Mouse (Mus musculus): Measurements from ENCODE around the gene Hmgcs1. TPM values are rescaled to one million over a fixed set of nuclear protein-coding genes. Genes with fewer than 3 reads are reported as not detected.

Hmgcs1 gene
- total and polyA plus RNA-seq, 3 experiments, result 14.6 to 314 (median 78.9) TPM

DNA sequence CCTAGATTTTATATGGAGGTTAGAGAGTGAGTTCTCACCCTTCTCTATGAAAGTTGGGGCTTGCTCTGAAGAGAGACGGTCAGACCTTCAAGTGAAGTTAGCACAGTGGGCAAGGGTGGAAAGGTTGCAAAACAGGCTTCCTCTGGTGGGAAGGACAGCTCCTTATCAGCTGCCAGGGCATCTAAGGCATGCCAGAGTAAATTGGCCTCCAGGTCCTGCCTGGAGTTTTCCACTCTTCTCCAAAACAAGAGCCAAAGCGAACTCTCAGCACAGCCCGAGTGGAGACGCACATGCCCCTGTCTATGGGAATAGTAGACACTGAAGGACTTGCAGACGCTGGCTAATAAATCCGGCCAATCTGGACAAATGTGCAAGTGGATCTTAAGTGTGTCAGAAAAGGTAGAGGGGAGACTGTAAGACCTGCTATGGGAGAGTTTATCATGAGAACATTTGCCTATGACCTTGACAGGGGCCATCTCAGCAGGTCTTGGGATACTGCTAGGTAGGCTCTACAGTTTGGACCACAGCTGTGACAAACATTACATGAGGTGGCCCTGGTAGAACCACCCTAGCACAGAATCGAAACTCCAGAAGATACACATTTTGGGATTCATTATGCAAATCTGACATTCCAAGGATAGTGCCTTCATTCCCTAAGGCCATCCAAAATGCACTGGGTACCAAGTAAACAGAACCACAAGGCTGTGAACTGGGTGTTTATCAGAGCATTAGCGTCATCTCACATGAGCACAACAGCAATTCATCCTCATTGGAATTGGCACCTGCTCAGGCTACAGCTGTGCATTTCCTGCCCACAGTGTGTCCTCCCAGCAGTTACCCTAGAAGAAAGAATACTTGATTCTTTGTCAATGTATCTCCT lies 19.4 kb downstream of the Hmgcs1 start:
- peaks cover 53% of the 10 kb centered on the region for H3K36me3 ChIP-seq (replicated peaks)
- no peaks in the 10 kb centered on the region for H3K9me3 ChIP-seq (replicated peaks)
- H3K27me3 ChIP-seq (ENCODE audit: insufficient read depth, low read length), result no peaks in the 10 kb centered on the region
- DNase-seq (ENCODE audit: low spot score) (no peak), ATAC-seq (ENCODE audit: extremely low read depth, insufficient number of reproducible peaks, low FRiP score, poor library complexity, severe bottlenecking) (no peak)
- TF ChIP-seq GATA2 (IDR thresholded peaks at IDR 0.05; ENCODE audit: borderline replicate concordance, low read depth, low read length) (no peak), POLR2AphosphoS5 (IDR thresholded peaks at IDR 0.05; ENCODE audit: insufficient replicate concordance, low read depth, low read length) (no peak; the same call in 1 of the 2 replicates), TAL1 (conservative IDR thresholded peaks at IDR 0.05; ENCODE audit: low read depth, low read length) (no peak), CTCF (IDR thresholded peaks at IDR 0.05; ENCODE audit: low read depth, low read length) (no peak), GATA1 (IDR thresholded peaks at IDR 0.05; ENCODE audit: borderline replicate concordance, low read length) (no peak)
- no peak overlapping the region for H3K4me3 ChIP-seq (ENCODE audit: low read depth, low read length)
- H3K4me1 ChIP-seq (ENCODE audit: insufficient read depth, low read depth, low read length), result peaks cover 35% of the 10 kb centered on the region

DNA sequence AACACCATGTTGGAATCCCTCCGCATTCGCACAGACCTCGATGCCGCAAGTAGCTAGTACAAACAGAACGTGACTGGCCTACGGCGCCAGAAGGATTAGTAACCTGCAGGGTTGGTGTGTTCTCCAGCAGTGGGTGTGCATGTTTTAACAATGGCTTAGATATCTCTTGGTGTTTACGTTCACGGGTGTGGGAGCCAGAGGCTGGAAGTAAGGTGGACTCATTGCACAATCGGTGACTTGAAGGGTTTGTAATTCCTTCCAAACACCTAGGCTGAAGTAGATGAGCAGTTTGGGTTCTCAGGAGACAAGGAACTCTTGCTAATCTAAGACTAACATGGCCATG lies 20.1 kb downstream of the Hmgcs1 start:
- Histone ChIP-seq H3K4me1 (ENCODE audit: insufficient read depth, low read depth, low read length) (peaks cover 33% of the 10 kb centered on the region), H3K9me3 (replicated peaks) (no peaks in the 10 kb centered on the region), H3K27me3 (ENCODE audit: insufficient read depth, low read length) (no peaks in the 10 kb centered on the region), H3K36me3 (replicated peaks) (peaks cover 49% of the 10 kb centered on the region), H3K4me3 (ENCODE audit: low read depth, low read length) (no peak overlapping the region)
- no peak for DNase-seq (ENCODE audit: low spot score)
- ATAC-seq (ENCODE audit: extremely low read depth, insufficient number of reproducible peaks, low FRiP score, poor library complexity, severe bottlenecking), result no peak
- TF ChIP-seq POLR2AphosphoS5 (IDR thresholded peaks at IDR 0.05; ENCODE audit: insufficient replicate concordance, low read depth, low read length), result no peak
- TF ChIP-seq TAL1 (conservative IDR thresholded peaks at IDR 0.05; ENCODE audit: low read depth, low read length), result no peak
- TF ChIP-seq GATA2 (IDR thresholded peaks at IDR 0.05; ENCODE audit: borderline replicate concordance, low read depth, low read length), result no peak

DNA sequence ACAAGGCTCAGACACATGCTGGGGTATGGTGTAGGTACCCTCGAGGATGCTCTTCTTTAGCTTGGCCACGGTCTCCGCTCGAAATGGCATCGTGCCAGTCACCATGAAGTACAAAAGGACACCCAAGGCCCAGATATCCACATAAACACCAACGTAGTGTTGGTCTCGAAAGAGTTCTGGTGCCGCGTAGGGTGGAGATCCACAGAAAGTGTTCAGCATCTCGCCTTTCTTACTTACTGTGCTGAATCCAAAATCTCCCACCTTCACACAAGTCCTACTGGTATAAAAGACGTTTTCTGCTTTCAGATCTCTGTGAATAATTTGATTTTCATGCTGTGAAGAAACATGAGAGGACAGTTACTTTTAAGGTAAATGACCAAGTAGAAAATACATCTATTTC lies 22.3 kb downstream of the Hmgcs1 start:
- TF ChIP-seq TAL1 (conservative IDR thresholded peaks at IDR 0.05; ENCODE audit: low read depth, low read length), result no peak
- no peak for TF ChIP-seq CTCF (IDR thresholded peaks at IDR 0.05; ENCODE audit: low read depth, low read length)
- TF ChIP-seq GATA2 (IDR thresholded peaks at IDR 0.05; ENCODE audit: borderline replicate concordance, low read depth, low read length), result no peak
- TF ChIP-seq GATA1 (IDR thresholded peaks at IDR 0.05; ENCODE audit: borderline replicate concordance, low read length), result no peak
- ATAC-seq (ENCODE audit: extremely low read depth, insufficient number of reproducible peaks, low FRiP score, poor library complexity, severe bottlenecking) (no peak), DNase-seq (ENCODE audit: low spot score) (no peak)
- no peak overlapping the region for H3K4me3 ChIP-seq (ENCODE audit: low read depth, low read length)
- 0 out of 2 replicates have a peak, but pooled peaks cover 2% of the 10 kb centered on the region for H3K27me3 ChIP-seq (ENCODE audit: insufficient read depth, low read length)
- peaks cover 28% of the 10 kb centered on the region for H3K4me1 ChIP-seq (ENCODE audit: insufficient read depth, low read depth, low read length)
- no peaks in the 10 kb centered on the region for H3K9me3 ChIP-seq (replicated peaks)
- peaks cover 33% of the 10 kb centered on the region for H3K36me3 ChIP-seq (replicated peaks)

DNA sequence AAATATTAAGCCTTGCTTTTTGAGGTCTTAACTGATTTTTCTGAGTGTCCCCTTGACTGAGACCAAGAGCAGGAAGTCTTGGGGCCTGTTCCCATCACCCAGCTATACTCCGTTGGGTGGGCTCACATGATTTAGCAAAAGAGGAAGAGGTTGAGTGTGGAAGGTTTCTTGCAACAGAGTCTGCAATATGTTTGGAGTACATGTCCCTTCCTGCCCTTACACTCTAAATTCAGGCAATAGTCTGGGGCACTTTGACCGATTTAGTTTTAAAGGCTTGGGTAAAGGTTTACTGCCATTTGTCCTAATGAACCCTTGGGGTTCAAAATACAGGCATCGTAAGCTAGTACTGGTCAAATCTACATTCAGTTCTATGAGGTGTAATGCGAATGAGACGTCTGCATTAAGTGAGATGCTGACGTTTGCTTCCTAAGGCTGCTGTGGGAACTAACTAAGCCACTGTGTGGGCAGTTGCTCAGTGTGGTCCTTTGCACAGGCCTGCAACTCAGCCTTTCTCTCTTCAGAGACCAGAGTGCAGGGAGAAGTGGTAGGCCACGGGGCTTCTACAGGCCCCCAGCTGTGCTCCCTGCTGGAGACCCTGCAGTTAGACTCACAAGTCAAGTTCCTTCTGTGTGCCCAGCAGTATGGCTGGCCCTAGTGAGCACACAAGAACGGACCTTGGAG lies 23.1 kb downstream of the Hmgcs1 start:
- ATAC-seq (ENCODE audit: extremely low read depth, insufficient number of reproducible peaks, low FRiP score, poor library complexity, severe bottlenecking) (no peak), DNase-seq (ENCODE audit: low spot score) (no peak)
- Histone ChIP-seq H3K4me3 (ENCODE audit: low read depth, low read length) (no peak overlapping the region), H3K36me3 (replicated peaks) (peaks cover 29% of the 10 kb centered on the region), H3K9me3 (replicated peaks) (no peaks in the 10 kb centered on the region), H3K4me1 (ENCODE audit: insufficient read depth, low read depth, low read length) (peaks cover 22% of the 10 kb centered on the region), H3K27me3 (ENCODE audit: insufficient read depth, low read length) (peaks cover 5% of the 10 kb centered on the region)
- TF ChIP-seq CTCF (IDR thresholded peaks at IDR 0.05; ENCODE audit: low read depth, low read length) (no peak), TAL1 (conservative IDR thresholded peaks at IDR 0.05; ENCODE audit: low read depth, low read length) (no peak), GATA2 (IDR thresholded peaks at IDR 0.05; ENCODE audit: borderline replicate concordance, low read depth, low read length) (no peak), GATA1 (IDR thresholded peaks at IDR 0.05; ENCODE audit: borderline replicate concordance, low read length) (no peak), POLR2AphosphoS5 (IDR thresholded peaks at IDR 0.05; ENCODE audit: insufficient replicate concordance, low read depth, low read length) (no peak)

DNA sequence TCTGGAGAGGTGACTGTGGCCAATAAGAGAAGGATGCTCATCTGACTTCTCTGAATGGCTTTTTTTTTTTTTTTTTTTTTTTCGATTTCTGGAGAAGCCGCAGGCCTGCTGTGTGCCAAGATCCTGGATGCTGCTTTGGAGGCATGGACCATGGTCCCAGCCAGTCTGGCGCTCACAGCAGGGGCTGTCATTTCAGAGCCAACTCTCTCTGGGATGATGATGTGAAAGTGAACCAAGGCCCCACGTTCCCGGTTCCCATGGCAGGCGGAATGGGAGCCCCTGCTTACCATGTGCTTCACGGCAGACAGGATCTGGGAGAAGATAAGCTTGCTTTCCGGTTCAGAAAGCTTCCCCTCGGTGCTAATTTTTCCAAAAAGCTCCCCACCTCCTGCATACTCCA lies 23.6 kb downstream of the Hmgcs1 start:
- Histone ChIP-seq H3K27me3 (ENCODE audit: insufficient read depth, low read length) (peaks cover 5% of the 10 kb centered on the region), H3K9me3 (replicated peaks) (no peaks in the 10 kb centered on the region), H3K4me1 (ENCODE audit: insufficient read depth, low read depth, low read length) (peaks cover 17% of the 10 kb centered on the region), H3K4me3 (ENCODE audit: low read depth, low read length) (no peak overlapping the region), H3K36me3 (replicated peaks) (peaks cover 25% of the 10 kb centered on the region)
- DNase-seq (ENCODE audit: low spot score) (no peak), ATAC-seq (ENCODE audit: extremely low read depth, insufficient number of reproducible peaks, low FRiP score, poor library complexity, severe bottlenecking) (no peak)
- TF ChIP-seq POLR2AphosphoS5 (IDR thresholded peaks at IDR 0.05; ENCODE audit: insufficient replicate concordance, low read depth, low read length), result no peak
- TF ChIP-seq GATA2 (IDR thresholded peaks at IDR 0.05; ENCODE audit: borderline replicate concordance, low read depth, low read length), result no peak
- no peak for TF ChIP-seq CTCF (IDR thresholded peaks at IDR 0.05; ENCODE audit: low read depth, low read length)
- TF ChIP-seq TAL1 (conservative IDR thresholded peaks at IDR 0.05; ENCODE audit: low read depth, low read length), result no peak
- no peak for TF ChIP-seq GATA1 (IDR thresholded peaks at IDR 0.05; ENCODE audit: borderline replicate concordance, low read length)

DNA sequence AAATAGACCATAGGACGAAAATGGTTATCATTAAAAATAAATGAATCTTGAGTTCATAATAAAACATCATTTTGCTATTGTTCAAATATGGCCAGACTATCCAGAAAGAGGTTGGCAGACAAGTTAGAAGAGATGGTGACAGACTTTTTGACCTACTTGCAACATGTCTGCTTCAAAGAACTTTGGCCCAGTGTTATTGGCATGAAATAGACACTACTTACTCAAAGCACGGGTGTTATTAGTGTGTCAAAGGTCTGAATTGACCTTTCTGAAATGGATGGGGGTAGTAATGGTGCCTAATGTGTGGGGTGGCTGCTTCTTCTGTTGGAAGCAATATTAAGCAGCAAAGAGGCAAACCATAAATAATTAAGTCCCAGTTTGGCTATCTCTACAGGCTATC lies 25.9 kb downstream of the Hmgcs1 start:
- no peaks in the 10 kb centered on the region for H3K9me3 ChIP-seq (replicated peaks)
- H3K36me3 ChIP-seq (replicated peaks), result peaks cover 2% of the 10 kb centered on the region
- H3K4me3 ChIP-seq (ENCODE audit: low read depth, low read length), result no peak overlapping the region
- ATAC-seq (ENCODE audit: extremely low read depth, insufficient number of reproducible peaks, low FRiP score, poor library complexity, severe bottlenecking) (no peak), DNase-seq (ENCODE audit: low spot score) (no peak)
- H3K27me3 ChIP-seq (ENCODE audit: insufficient read depth, low read length), result peaks cover 14% of the 10 kb centered on the region
- no peaks in the 10 kb centered on the region for H3K4me1 ChIP-seq (ENCODE audit: insufficient read depth, low read depth, low read length)
- TF ChIP-seq GATA1 (IDR thresholded peaks at IDR 0.05; ENCODE audit: borderline replicate concordance, low read length) (no peak), GATA2 (IDR thresholded peaks at IDR 0.05; ENCODE audit: borderline replicate concordance, low read depth, low read length) (no peak), CTCF (IDR thresholded peaks at IDR 0.05; ENCODE audit: low read depth, low read length) (no peak), POLR2AphosphoS5 (IDR thresholded peaks at IDR 0.05; ENCODE audit: insufficient replicate concordance, low read depth, low read length) (no peak), TAL1 (conservative IDR thresholded peaks at IDR 0.05; ENCODE audit: low read depth, low read length) (no peak)

All from G1E (cell line).